In the genomic region with DNA sequence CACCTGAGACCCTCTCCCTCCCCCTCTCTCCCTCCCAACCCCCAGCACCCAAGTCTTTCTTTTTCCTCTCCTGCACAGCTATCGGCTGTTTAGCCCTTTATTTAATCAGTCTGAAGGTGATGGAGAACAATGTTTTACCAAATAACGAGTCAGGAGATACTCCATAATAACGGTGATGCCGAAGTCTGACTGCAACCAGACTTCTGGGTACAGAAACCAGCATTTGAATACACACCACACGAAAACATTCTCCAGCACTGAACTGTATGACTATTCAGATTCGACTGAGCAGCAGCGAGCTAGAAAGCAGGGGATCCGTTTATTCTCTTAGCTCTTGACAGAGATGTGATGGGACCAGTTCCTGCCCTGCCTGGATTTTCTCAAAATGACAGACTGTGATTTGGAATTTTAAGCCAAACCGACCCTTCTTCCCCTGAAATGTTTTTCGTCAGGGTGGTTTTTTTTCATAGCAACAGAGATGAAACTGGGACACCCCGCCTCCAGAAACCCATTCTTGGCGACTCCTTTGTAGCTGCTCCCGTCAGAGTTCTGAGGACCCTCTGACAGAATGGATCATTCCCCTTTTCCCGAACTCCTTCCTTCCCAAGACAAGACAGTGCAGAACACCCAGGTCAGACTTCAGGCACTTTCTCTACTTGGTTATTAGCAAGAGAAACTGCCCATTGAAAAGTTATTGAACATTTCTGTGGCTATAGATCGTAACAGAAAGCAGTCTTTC, we compare ENCODE assay signal across 1 mouse cellular context.
TF ChIP-seq lines count a peak whose summit lies in the region.

No protein-coding gene starts in this region.

TF ChIP-seq in CH12.LX, 34 proteins besides CTCF, POLR2A, EP300 and RAD21:
- no peak for TF ChIP-seq ETS1 (conservative IDR thresholded peaks at IDR 0.05; ENCODE audit: low read depth, low read length)
- no peak for TF ChIP-seq ZC3H11A (IDR thresholded peaks at IDR 0.05; ENCODE audit: low read depth, low read length)
- no peak for TF ChIP-seq NRF1 (IDR thresholded peaks at IDR 0.05; ENCODE audit: low read depth, low read length)
- TF ChIP-seq CHD2 (IDR thresholded peaks at IDR 0.05; ENCODE audit: low read length) = no peak
- no peak for TF ChIP-seq NELFE (IDR thresholded peaks at IDR 0.05; ENCODE audit: low read depth, low read length)
- TF ChIP-seq MXI1 (IDR thresholded peaks at IDR 0.05; ENCODE audit: low read depth, low read length) = no peak
- no peak for TF ChIP-seq RCOR1 (conservative IDR thresholded peaks at IDR 0.05; ENCODE audit: low read depth, low read length)
- no peak for TF ChIP-seq MAX (IDR thresholded peaks at IDR 0.05; ENCODE audit: low read length)
- TF ChIP-seq HCFC1 (IDR thresholded peaks at IDR 0.05; ENCODE audit: low read depth, low read length) = no peak
- TF ChIP-seq MAFK (IDR thresholded peaks at IDR 0.05; ENCODE audit: insufficient replicate concordance, low read length) = no peak
- TF ChIP-seq UBTF (IDR thresholded peaks at IDR 0.05; ENCODE audit: low read depth, low read length) = no peak
- TF ChIP-seq SIN3A (IDR thresholded peaks at IDR 0.05; ENCODE audit: low read length) = no peak
- no peak for TF ChIP-seq POLR2AphosphoS2 (IDR thresholded peaks at IDR 0.05; ENCODE audit: low read depth, low read length)
- TF ChIP-seq E2F4 (IDR thresholded peaks at IDR 0.05; ENCODE audit: insufficient replicate concordance, low read depth, low read length) = no peak
- no peak for TF ChIP-seq USF1 (IDR thresholded peaks at IDR 0.05; ENCODE audit: low read depth, low read length)
- no peak for TF ChIP-seq ZNF384 (IDR thresholded peaks at IDR 0.05; ENCODE audit: low read depth, low read length)
- no peak for TF ChIP-seq GABPA (IDR thresholded peaks at IDR 0.05; ENCODE audit: insufficient replicate concordance, low read depth, low read length)
